ENCODE assay signal across 8 mouse cellular contexts in genomic region chr5:103927429-103928195, GRCm38 (mm10). TPM values are rescaled to one million over a fixed set of nuclear protein-coding genes. Genes with fewer than 3 reads are reported as not detected.
A peak's percentile ranks its signal among the peaks of the same experiment; 100 is the strongest.
DNase-seq lines count a peak whose midpoint lies in the region; ATAC-seq lines count a peak whose summit lies in the region.

No protein-coding gene starts in this region.

- peaks cover 3% of the 10 kb centered on the region; the same call in 1 of the 2 replicates for H3K4me1 ChIP-seq in hindbrain, embryonic 12.5 days

- H3K4me2 ChIP-seq in hindbrain, embryonic 12.5 days (replicated peaks): peak overlapping the region; percentile 46

- peaks cover 9% of the 10 kb centered on the region for H3K27me3 ChIP-seq in hindbrain, embryonic 12.5 days

- DNase-seq in NIH3T3 (ENCODE audit: low read depth): peak; percentile 90
- DNase-seq in cerebellum, postnatal 10 days: peak; percentile 96 to 98
- DNase-seq in frontal cortex, postnatal 10 days (ENCODE audit: low spot score in 2 of 2): peak; percentile 61 to 85
- DNase-seq in layer of hippocampus, postnatal 10 days (ENCODE audit: low spot score in 2 of 2): peak; percentile 95 to 97
- peak; percentile 95 for DNase-seq in lung, postnatal 10 days
- peak; percentile 70 for DNase-seq in retina, adult 2 months (ENCODE audit: low read depth, low spot score)
- DNase-seq in thymus, postnatal 36 days: peak; percentile 83 to 90

- no peak overlapping the region; the same call in 1 of the 2 replicates for H3K4me3 ChIP-seq in hindbrain, embryonic 12.5 days

- H3K36me3 ChIP-seq in hindbrain, embryonic 12.5 days: no peaks in the 10 kb centered on the region

- H3K27ac ChIP-seq in hindbrain, embryonic 12.5 days: no peak overlapping the region

- ATAC-seq in hindbrain, embryonic 12.5 days (ENCODE audit: low FRiP score): peak; percentile 60

- H3K9me3 ChIP-seq in hindbrain, embryonic 12.5 days (replicated peaks): no peaks in the 10 kb centered on the region

- 27% methylated on average over 27 of the region's 27 CpGs for WGBS in hindbrain, embryonic 12.5 days

- no peak overlapping the region for H3K9ac ChIP-seq in hindbrain, embryonic 12.5 days

RNA-seq across cellular contexts. Expression of gene Klhl8, which starts 16.6 kb away (rescaled TPM):
- polyA plus RNA-seq in hindbrain, embryonic 12.5 days (2016; fragmentation: Nextera tagmentation; extraction: Ambion mirVana): 20.1 and 20.3 TPM in 2 replicates
- 10 to 100 TPM; 40.8 to 43.0 TPM for total RNA-seq in layer of hippocampus, postnatal 10 days (2021)

RNA-seq across cellular contexts. Expression of gene Hsd17b13, which starts 49.6 kb away (rescaled TPM):
- not detected in 2 replicates for polyA plus RNA-seq in hindbrain, embryonic 12.5 days (2016; fragmentation: Nextera tagmentation; extraction: Ambion mirVana)
- not detected for total RNA-seq in layer of hippocampus, postnatal 10 days (2021)
